25 mouse cellular contexts compared by ENCODE assay signal in the genomic region with DNA sequence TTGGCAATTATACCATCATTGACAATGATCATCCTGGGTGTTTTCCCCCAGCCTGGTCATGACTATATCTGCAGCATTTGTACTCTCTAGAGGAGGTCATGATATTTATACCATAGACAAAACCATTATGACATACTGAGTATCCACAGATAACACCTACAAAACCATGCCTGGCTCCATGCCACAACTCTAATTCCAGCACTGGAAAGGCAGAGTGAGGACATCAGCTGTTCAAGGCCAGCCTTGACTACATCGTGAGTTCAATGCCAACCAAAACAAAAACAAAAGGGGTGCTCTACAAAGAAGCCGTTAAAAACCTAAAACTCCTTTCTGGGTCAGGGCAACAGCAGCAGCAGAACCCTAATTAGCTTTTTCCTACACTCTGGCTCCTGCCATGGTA.
"Had no signal": no experiment of that assay in that cellular context is flagged by ENCODE, and none has a peak within 500 bp of the region (broad histone marks: within the 10 kb centered on the region; RNA-seq: fewer than 3 reads in every experiment).

No protein-coding gene starts in this region.

- H3K4me1 ChIP-seq: limb, embryonic 12.5 days; limb, embryonic 15.5 days; midbrain, embryonic 12.5 days; neural tube, embryonic 13.5 days had no signal

- H3K27me3 ChIP-seq: limb, embryonic 12.5 days; limb, embryonic 15.5 days; midbrain, embryonic 12.5 days; neural tube, embryonic 13.5 days had no signal

- DNase-seq: kidney, adult 18-20 months; kidney, adult 9 months; kidney, postnatal 14 days; kidney, postnatal 4 days; layer of hippocampus, adult 9-11 months; layer of hippocampus, postnatal 36 days; left cerebral cortex, postnatal 4 days; liver, postnatal 0 days; lung, embryonic 14.5 days; right cerebral cortex, postnatal 14 days; right cerebral cortex, postnatal 4 days; thymus, adult 18-20 months; thymus, postnatal 36 days had no signal

- H3K4me3 ChIP-seq: left cerebral cortex, adult 2 months; limb, embryonic 12.5 days; limb, embryonic 15.5 days; midbrain, embryonic 12.5 days; myocyte; neural tube, embryonic 13.5 days had no signal

- H3K27ac ChIP-seq: limb, embryonic 12.5 days; limb, embryonic 15.5 days; liver, embryonic 14.5 days; macrophage; midbrain, embryonic 12.5 days; neural tube, embryonic 13.5 days; stomach, postnatal 0 days had no signal

- H3K36me3 ChIP-seq: limb, embryonic 12.5 days; limb, embryonic 15.5 days; midbrain, embryonic 12.5 days; neural tube, embryonic 13.5 days had no signal

- ATAC-seq: liver, postnatal 0 days; lung, postnatal 0 days; midbrain, embryonic 16.5 days had no signal

- H3K9me3 ChIP-seq: limb, embryonic 12.5 days; limb, embryonic 15.5 days; midbrain, embryonic 12.5 days; neural tube, embryonic 13.5 days had no signal

- H3K9ac ChIP-seq: limb, embryonic 12.5 days; limb, embryonic 15.5 days; liver, embryonic 14.5 days; liver, postnatal 0 days; lung, embryonic 14.5 days; midbrain, embryonic 12.5 days; neural tube, embryonic 13.5 days had no signal

- H3K4me2 ChIP-seq: limb, embryonic 12.5 days; limb, embryonic 15.5 days; liver, embryonic 11.5 days; lung, embryonic 14.5 days; midbrain, embryonic 12.5 days; neural tube, embryonic 13.5 days had no signal
